Mouse (Mus musculus): ENCODE data around the gene Arpc5. TPM values are rescaled to one million over a fixed set of nuclear protein-coding genes. Genes with fewer than 3 reads are reported as not detected.

The Arpc5 gene
- polyA plus RNA-seq (2016; fragmentation: Nextera tagmentation; extraction: Ambion mirVana) = 195 and 203 TPM in 2 replicates

GRCm38 (mm10) chr1:152766032-152766772 lies at the start of gene Arpc5, which contains the start of gene Rgl1:
Gene Arpc5, plus strand, starts transcription at chr1:152766542.
Gene Rgl1, minus strand, starts transcription at chr1:152766351.
- Histone ChIP-seq H3K4me1 (peaks cover 19% of the 10 kb centered on the region), H3K9me3 (no peaks in the 10 kb centered on the region), H3K4me3 (peak within 1 kb of the TSS; percentile 89), H3K27me3 (ENCODE audit: poor library complexity, severe bottlenecking) (peaks cover 18% of the 10 kb centered on the region), H3K36me3 (replicated peaks) (peaks cover 24% of the 10 kb centered on the region), H3K27ac (peak within 1 kb of the TSS; percentile 92)
- peak; percentile 97 for DNase-seq (ENCODE audit: extremely low spot score, low spot score)
- WGBS = under 1% methylated on average over 86 of the region's 86 CpGs

- DNase-seq (ENCODE audit: extremely low spot score, low spot score) = no peak
- no peaks in the 10 kb centered on the region for H3K27me3 ChIP-seq (ENCODE audit: poor library complexity, severe bottlenecking)
- H3K4me3 ChIP-seq = no peak overlapping the region
- WGBS = 90% methylated on average over 1 of the region's 1 CpGs
- H3K9me3 ChIP-seq = no peaks in the 10 kb centered on the region
- H3K27ac ChIP-seq = no peak overlapping the region
- H3K4me1 ChIP-seq = peaks cover 15% of the 10 kb centered on the region
- no peaks in the 10 kb centered on the region for H3K36me3 ChIP-seq (replicated peaks)
These were observed 49.0 kb upstream of the Arpc5 start for GRCm38 (mm10) chr1:152717329-152717728.

- Histone ChIP-seq H3K9me3 (no peaks in the 10 kb centered on the region), H3K27ac (no peak overlapping the region), H3K4me3 (no peak overlapping the region), H3K36me3 (replicated peaks) (no peaks in the 10 kb centered on the region), H3K4me1 (peaks cover 15% of the 10 kb centered on the region), H3K27me3 (ENCODE audit: poor library complexity, severe bottlenecking) (no peaks in the 10 kb centered on the region)
- DNase-seq (ENCODE audit: extremely low spot score, low spot score) = no peak
- 64% methylated on average over 6 of the region's 6 CpGs for WGBS
These were observed 48.1 kb upstream of the Arpc5 start for GRCm38 (mm10) chr1:152718200-152718599.

GRCm38 (mm10) chr1:152720969-152721368 lies 45.4 kb upstream of the Arpc5 start:
- peaks cover 9% of the 10 kb centered on the region; the same call in 1 of the 2 replicates for H3K4me1 ChIP-seq
- no peak overlapping the region for H3K27ac ChIP-seq
- WGBS = 88% methylated on average over 4 of the region's 4 CpGs
- no peaks in the 10 kb centered on the region for H3K9me3 ChIP-seq
- no peaks in the 10 kb centered on the region for H3K27me3 ChIP-seq (ENCODE audit: poor library complexity, severe bottlenecking)
- H3K36me3 ChIP-seq (replicated peaks) = no peaks in the 10 kb centered on the region
- no peak overlapping the region for H3K4me3 ChIP-seq
- DNase-seq (ENCODE audit: extremely low spot score, low spot score) = no peak

- H3K4me1 ChIP-seq = peaks cover 9% of the 10 kb centered on the region; the same call in 1 of the 2 replicates
- no peak overlapping the region for H3K27ac ChIP-seq
- no peak for DNase-seq (ENCODE audit: extremely low spot score, low spot score)
- H3K4me3 ChIP-seq = no peak overlapping the region
- no peaks in the 10 kb centered on the region for H3K27me3 ChIP-seq (ENCODE audit: poor library complexity, severe bottlenecking)
- WGBS = 87% methylated on average over 11 of the region's 11 CpGs
- no peaks in the 10 kb centered on the region for H3K9me3 ChIP-seq
- H3K36me3 ChIP-seq (replicated peaks) = no peaks in the 10 kb centered on the region
These were observed 44.7 kb upstream of the Arpc5 start for GRCm38 (mm10) chr1:152721535-152722198.

- Histone ChIP-seq H3K9me3 (no peaks in the 10 kb centered on the region), H3K36me3 (replicated peaks) (no peaks in the 10 kb centered on the region), H3K27me3 (ENCODE audit: poor library complexity, severe bottlenecking) (no peaks in the 10 kb centered on the region), H3K4me1 (no peaks in the 10 kb centered on the region), H3K4me3 (no peak overlapping the region), H3K27ac (no peak overlapping the region)
- DNase-seq (ENCODE audit: extremely low spot score, low spot score) = no peak
These were observed 42.1 kb upstream of the Arpc5 start for GRCm38 (mm10) chr1:152724286-152724685.

GRCm38 (mm10) chr1:152726095-152726494 lies 40.2 kb upstream of the Arpc5 start:
- DNase-seq (ENCODE audit: extremely low spot score, low spot score) = no peak
- Histone ChIP-seq H3K9me3 (no peaks in the 10 kb centered on the region), H3K27ac (no peak overlapping the region), H3K27me3 (ENCODE audit: poor library complexity, severe bottlenecking) (no peaks in the 10 kb centered on the region), H3K4me1 (no peaks in the 10 kb centered on the region), H3K36me3 (replicated peaks) (no peaks in the 10 kb centered on the region), H3K4me3 (no peak overlapping the region)
- WGBS = 83% methylated on average over 3 of the region's 3 CpGs

- no peaks in the 10 kb centered on the region for H3K4me1 ChIP-seq
- no peaks in the 10 kb centered on the region for H3K27me3 ChIP-seq (ENCODE audit: poor library complexity, severe bottlenecking)
- no peak overlapping the region for H3K27ac ChIP-seq
- no peak for DNase-seq (ENCODE audit: extremely low spot score, low spot score)
- no peak overlapping the region for H3K4me3 ChIP-seq
- no peaks in the 10 kb centered on the region for H3K36me3 ChIP-seq (replicated peaks)
- no peaks in the 10 kb centered on the region for H3K9me3 ChIP-seq
- 90% methylated on average over 4 of the region's 5 CpGs for WGBS
These were observed 38.6 kb upstream of the Arpc5 start for GRCm38 (mm10) chr1:152727604-152728236.

- 92% methylated on average over 9 of the region's 9 CpGs for WGBS
- no peaks in the 10 kb centered on the region for H3K4me1 ChIP-seq
- no peaks in the 10 kb centered on the region for H3K36me3 ChIP-seq (replicated peaks)
- no peaks in the 10 kb centered on the region for H3K27me3 ChIP-seq (ENCODE audit: poor library complexity, severe bottlenecking)
- H3K9me3 ChIP-seq = no peaks in the 10 kb centered on the region
- DNase-seq (ENCODE audit: extremely low spot score, low spot score) = no peak
- H3K27ac ChIP-seq = no peak overlapping the region
- H3K4me3 ChIP-seq = no peak overlapping the region
These were observed 27.5 kb upstream of the Arpc5 start for GRCm38 (mm10) chr1:152738793-152739192.

GRCm38 (mm10) chr1:152739374-152739773 lies 27.0 kb upstream of the Arpc5 start:
- no peak for DNase-seq (ENCODE audit: extremely low spot score, low spot score)
- Histone ChIP-seq H3K27me3 (ENCODE audit: poor library complexity, severe bottlenecking) (no peaks in the 10 kb centered on the region), H3K9me3 (no peaks in the 10 kb centered on the region), H3K4me3 (no peak overlapping the region), H3K4me1 (no peaks in the 10 kb centered on the region), H3K36me3 (replicated peaks) (no peaks in the 10 kb centered on the region), H3K27ac (no peak overlapping the region)
- 94% methylated on average over 11 of the region's 11 CpGs for WGBS

- no peak overlapping the region for H3K27ac ChIP-seq
- H3K27me3 ChIP-seq (ENCODE audit: poor library complexity, severe bottlenecking) = no peaks in the 10 kb centered on the region
- peaks cover 5% of the 10 kb centered on the region for H3K4me1 ChIP-seq
- H3K36me3 ChIP-seq (replicated peaks) = no peaks in the 10 kb centered on the region
- DNase-seq (ENCODE audit: extremely low spot score, low spot score) = no peak
- H3K4me3 ChIP-seq = no peak overlapping the region
- H3K9me3 ChIP-seq = no peaks in the 10 kb centered on the region
- 77% methylated on average over 15 of the region's 15 CpGs for WGBS
These were observed 23.1 kb upstream of the Arpc5 start for GRCm38 (mm10) chr1:152743095-152743826.

GRCm38 (mm10) chr1:152746426-152746825 lies 19.9 kb upstream of the Arpc5 start:
- no peaks in the 10 kb centered on the region for H3K36me3 ChIP-seq (replicated peaks)
- H3K27ac ChIP-seq = no peak overlapping the region
- H3K27me3 ChIP-seq (ENCODE audit: poor library complexity, severe bottlenecking) = no peaks in the 10 kb centered on the region
- peak; percentile 72 for DNase-seq (ENCODE audit: extremely low spot score, low spot score)
- H3K4me3 ChIP-seq = no peak overlapping the region
- no peaks in the 10 kb centered on the region for H3K9me3 ChIP-seq
- peaks cover 17% of the 10 kb centered on the region for H3K4me1 ChIP-seq
- 8% methylated on average over 5 of the region's 5 CpGs for WGBS

Data from forebrain, embryonic 10.5 days (tissue).